Mouse (Mus musculus) cortical plate, adult 2 months (tissue): ENCODE measurements around the gene Ubac2. TPM values are rescaled to one million over a fixed set of nuclear protein-coding genes. Genes with fewer than 3 reads are reported as not detected.
A peak's percentile ranks its signal among the peaks of the same experiment; 100 is the strongest.
"Not testable (repeated sequence)": the region's sequence is repeated elsewhere in the genome, so short reads cannot be mapped to it uniquely, and the experiment has no call there.

ENCODE experiments used
- H3K27ac ChIP-seq: fragments of 200-500 bp; 2 replicates; pipeline ENCODE4 v1.5.1; 2012; ENCODE audit warnings: low read length, control low read depth, inconsistent platforms; ENCODE audit not compliant: insufficient read depth
- H3K4me1 ChIP-seq: fragments of 200-500 bp; 2 replicates; pipeline ENCODE4 v1.6.1; 2011; ENCODE audit warnings: low read length; ENCODE audit not compliant: control insufficient read depth, insufficient read depth
- H3K4me3 ChIP-seq: fragments of 200-500 bp; 2 replicates; pipeline ENCODE4 v1.5.1; 2011; ENCODE audit warnings: mild to moderate bottlenecking, low read length, control low read depth; ENCODE audit not compliant: insufficient read depth
- CTCF ChIP-seq: fragments of 200-500 bp; IDR thresholded peaks from 2 replicates; pipeline ENCODE4 v1.5.1; 2011; ENCODE audit warnings: mild to moderate bottlenecking, control low read depth, low read length; ENCODE audit not compliant: insufficient read depth; ENCODE audit errors: extremely low read depth
- POLR2A ChIP-seq: fragments of 200-500 bp; IDR thresholded peaks from 2 replicates; pipeline ENCODE4 v1.6.1; 2011; ENCODE audit warnings: mild to moderate bottlenecking, low read length, control low read depth; ENCODE audit not compliant: insufficient read depth; ENCODE audit errors: extremely low read depth
- polyA plus RNA-seq: library from polyadenylated mRNA; depleted of rRNA; stranded (reverse); fragments of >200 nt; gene quantifications from 2 replicates; pipeline ENCODE4 v1.2.3, GENCODE M21; 2012; rRNA removed

Gene Ubac2
- 41.5 and 41.8 TPM in 2 replicates for polyA plus RNA-seq

GRCm38 (mm10) chr14:121878176-121878858 lies at the start of gene Ubac2:
Gene Ubac2 (plus strand): TSS chr14:121878620.
- TF ChIP-seq CTCF (no peak), POLR2A (peak; percentile 60)
- Histone ChIP-seq H3K4me1 (peaks cover 8% of the 10 kb centered on the region), H3K4me3 (peak within 1 kb of the TSS; percentile 43), H3K27ac (peak within 1 kb of the TSS; percentile 17)

DNA sequence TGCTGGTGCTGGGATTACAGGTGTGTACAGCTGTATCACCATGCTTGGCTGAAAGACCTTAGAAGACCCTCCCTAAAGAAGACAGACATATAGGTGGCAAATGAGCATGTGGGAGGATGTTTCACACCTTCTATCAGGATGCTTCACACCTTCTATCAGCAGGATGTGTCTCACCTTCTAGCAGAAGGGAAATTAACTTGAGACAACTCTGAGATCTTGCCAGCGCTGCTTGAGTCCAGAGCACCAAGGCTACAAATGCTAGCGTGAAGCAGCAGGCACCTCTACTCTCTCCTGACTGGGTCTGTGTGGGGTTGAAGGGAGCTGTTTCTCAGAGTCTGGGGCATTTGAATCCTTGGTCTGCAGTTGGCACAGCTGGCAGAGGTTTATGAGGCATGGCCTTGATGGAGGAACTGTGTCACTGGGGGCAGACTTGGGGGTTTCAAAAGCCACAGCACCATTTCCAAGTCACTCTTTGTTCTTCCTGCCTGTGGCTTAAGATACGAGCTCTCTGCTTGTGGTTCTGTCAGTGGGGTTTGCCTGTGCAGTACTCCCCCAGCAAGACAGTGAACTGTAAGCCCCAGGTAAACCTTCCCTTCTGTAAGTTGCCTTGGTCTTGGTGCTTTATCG lies 48.5 kb upstream of the Ubac2 start:
- Histone ChIP-seq H3K4me3 (no peak overlapping the region), H3K27ac (no peak overlapping the region), H3K4me1 (no peaks in the 10 kb centered on the region; the same call in 1 of the 2 replicates)
- TF ChIP-seq POLR2A (no peak), CTCF (no peak)

GRCm38 (mm10) chr14:121833001-121833520 lies 45.4 kb upstream of the Ubac2 start:
- no peak overlapping the region for H3K27ac ChIP-seq
- no peak overlapping the region for H3K4me3 ChIP-seq
- no peaks in the 10 kb centered on the region for H3K4me1 ChIP-seq
- TF ChIP-seq POLR2A (no peak), CTCF (no peak)

- no peak overlapping the region for H3K4me3 ChIP-seq
- no peaks in the 10 kb centered on the region for H3K4me1 ChIP-seq
- TF ChIP-seq POLR2A (no peak), CTCF (no peak)
- no peak overlapping the region for H3K27ac ChIP-seq
Measured at GRCm38 (mm10) chr14:121838161-121838560, 40.3 kb upstream of the Ubac2 start.

DNA sequence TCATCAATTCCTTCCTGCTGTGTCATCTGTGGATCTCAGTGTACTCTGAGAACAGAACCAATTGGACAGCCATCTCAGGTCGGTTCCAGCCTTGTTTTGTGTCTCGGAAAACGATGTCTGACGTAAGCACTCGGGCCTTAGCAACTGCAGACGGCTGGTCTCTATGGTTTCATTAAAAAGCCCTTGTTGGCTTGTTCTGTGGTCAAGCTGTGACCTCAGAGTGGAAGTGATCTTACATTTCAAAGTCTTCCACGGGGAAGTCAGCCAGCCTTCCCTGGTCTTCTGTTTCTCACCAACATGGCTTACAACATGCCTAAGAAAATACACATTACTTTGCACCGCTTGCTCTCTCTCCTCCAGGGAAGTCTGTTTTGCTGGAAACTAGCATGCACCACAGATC lies 38.2 kb upstream of the Ubac2 start:
- Histone ChIP-seq H3K4me1 (no peaks in the 10 kb centered on the region), H3K27ac (no peak overlapping the region), H3K4me3 (no peak overlapping the region)
- no peak for TF ChIP-seq CTCF
- TF ChIP-seq POLR2A = no peak

DNA sequence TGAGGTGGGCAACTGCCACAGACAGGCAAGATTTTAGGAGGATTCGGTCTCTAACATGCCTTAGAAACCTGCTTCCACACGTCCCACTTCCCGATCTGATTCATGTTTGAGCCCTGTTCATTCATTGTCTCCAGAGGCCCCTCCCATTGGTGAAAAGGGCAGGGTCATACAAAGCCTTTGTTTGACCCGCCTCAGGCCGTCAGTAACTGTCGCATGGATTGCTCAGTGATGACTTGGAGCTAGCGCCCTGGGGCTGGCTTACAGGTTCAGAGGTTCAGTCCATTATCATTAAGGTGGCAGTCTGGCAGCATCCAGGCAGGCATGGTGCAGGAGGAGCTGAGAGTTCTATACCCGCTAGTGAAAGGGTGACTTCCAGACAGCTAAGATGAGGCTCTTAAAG lies 33.9 kb upstream of the Ubac2 start:
- H3K4me1 ChIP-seq = no peaks in the 10 kb centered on the region
- TF ChIP-seq POLR2A = no peak
- TF ChIP-seq CTCF = no peak
- no peak overlapping the region for H3K27ac ChIP-seq
- H3K4me3 ChIP-seq = no peak overlapping the region

GRCm38 (mm10) chr14:121851231-121851630 lies 27.2 kb upstream of the Ubac2 start:
- Histone ChIP-seq H3K4me1 (no peaks in the 10 kb centered on the region), H3K4me3 (no peak overlapping the region), H3K27ac (no peak overlapping the region)
- no peak for TF ChIP-seq CTCF
- no peak for TF ChIP-seq POLR2A

- TF ChIP-seq POLR2A (no peak), CTCF (no peak)
- Histone ChIP-seq H3K4me3 (no peak overlapping the region), H3K27ac (no peak overlapping the region), H3K4me1 (no peaks in the 10 kb centered on the region)
Measured at GRCm38 (mm10) chr14:121852531-121852930, 25.9 kb upstream of the Ubac2 start.

DNA sequence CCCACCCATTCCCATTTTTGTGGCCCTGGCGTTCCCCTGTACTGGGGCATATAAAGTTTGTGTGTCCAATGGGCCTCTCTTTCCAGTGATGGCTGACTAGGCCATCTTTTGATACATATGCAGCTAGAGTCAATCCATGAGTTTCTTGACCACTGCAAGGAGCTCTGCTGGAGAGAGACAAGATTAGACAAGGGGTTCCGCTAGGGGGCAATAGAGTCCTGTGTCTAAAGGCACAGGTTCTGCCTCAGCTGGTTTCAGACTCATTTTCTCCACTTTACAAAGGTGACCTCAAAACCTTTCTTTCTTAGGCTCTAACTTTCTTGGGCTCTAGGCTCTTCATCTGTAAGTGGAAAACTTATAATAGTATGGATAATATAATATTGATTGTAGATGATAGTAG lies 13.3 kb upstream of the Ubac2 start:
- H3K4me3 ChIP-seq, H3K27ac ChIP-seq, H3K4me1 ChIP-seq: not testable (repeated sequence)
- TF ChIP-seq CTCF = peak; percentile 74

- no peak for TF ChIP-seq CTCF
- no peak for TF ChIP-seq POLR2A
- no peak overlapping the region for H3K4me3 ChIP-seq
- H3K4me1 ChIP-seq = peaks cover 4% of the 10 kb centered on the region
- no peak overlapping the region for H3K27ac ChIP-seq
Measured at GRCm38 (mm10) chr14:121866574-121866973, 11.8 kb upstream of the Ubac2 start.
